Mouse (Mus musculus) lung, embryonic 15.5 days (tissue): Measurements from ENCODE around the gene Cnpy4. TPM values are rescaled to one million over a fixed set of nuclear protein-coding genes. Genes with fewer than 3 reads are reported as not detected.
A peak's percentile ranks its signal among the peaks of the same experiment; 100 is the strongest.

Source experiments
- ATAC-seq: fragments of 200-750 bp; cut with Nextera tagmentation; 2 replicates; pipeline ENCODE4 v1.8.0; 2017; ENCODE audit warnings: moderate number of reproducible peaks, borderline replicate concordance; ENCODE audit not compliant: low FRiP score, low TSS enrichment; ENCODE audit errors: extremely low read depth
- H3K27ac ChIP-seq: fragments of 300-500 bp; sonication (generic); 2 replicates; pipeline ENCODE4 v1.5.1; 2015; ENCODE audit warnings: moderate library complexity, mild to moderate bottlenecking, inconsistent platforms
- H3K27me3 ChIP-seq: fragments of 300-500 bp; sonication (generic); 2 replicates; pipeline ENCODE4 v1.6.1; 2015; ENCODE audit warnings: inconsistent platforms
- H3K36me3 ChIP-seq: fragments of 300-500 bp; sonication (generic); 2 replicates; pipeline ENCODE4 v1.6.1; 2015; ENCODE audit warnings: inconsistent platforms
- H3K4me1 ChIP-seq: fragments of 300-500 bp; sonication (generic); 2 replicates; pipeline ENCODE4 v1.6.1; 2015; ENCODE audit warnings: inconsistent platforms
- H3K4me2 ChIP-seq: fragments of 300-500 bp; sonication (generic); 2 replicates; pipeline ENCODE4 v1.6.1; 2015; ENCODE audit warnings: inconsistent platforms, mild to moderate bottlenecking, moderate library complexity
- H3K4me3 ChIP-seq: fragments of 300-500 bp; sonication (generic); 2 replicates; pipeline ENCODE4 v1.5.1; 2015; ENCODE audit warnings: mild to moderate bottlenecking, inconsistent platforms
- H3K9ac ChIP-seq: fragments of 300-500 bp; sonication (generic); 2 replicates; pipeline ENCODE4 v1.6.1; 2015; ENCODE audit warnings: inconsistent platforms
- H3K9me3 ChIP-seq: fragments of 300-500 bp; sonication (generic); 2 replicates; pipeline ENCODE4 v1.6.1; 2016; ENCODE audit warnings: inconsistent platforms
- WGBS: fragments of 180-500 bp; shearing (Covaris S2); methylation state at CpG from one replicate; pipeline ENCODE4 v1.1.7; 2015; 5-methylcytosine and 5-hydroxymethylcytosine counted together
- polyA plus RNA-seq: library from polyadenylated mRNA; unstranded; fragments of >200 nt; fragmentation: Nextera tagmentation; extraction: Ambion mirVana; gene quantifications from 2 replicates; pipeline ENCODE4 v1.2.1, GENCODE M21; 2015

The Cnpy4 gene
- 61.0 and 63.5 TPM in 2 replicates for polyA plus RNA-seq

DNA sequence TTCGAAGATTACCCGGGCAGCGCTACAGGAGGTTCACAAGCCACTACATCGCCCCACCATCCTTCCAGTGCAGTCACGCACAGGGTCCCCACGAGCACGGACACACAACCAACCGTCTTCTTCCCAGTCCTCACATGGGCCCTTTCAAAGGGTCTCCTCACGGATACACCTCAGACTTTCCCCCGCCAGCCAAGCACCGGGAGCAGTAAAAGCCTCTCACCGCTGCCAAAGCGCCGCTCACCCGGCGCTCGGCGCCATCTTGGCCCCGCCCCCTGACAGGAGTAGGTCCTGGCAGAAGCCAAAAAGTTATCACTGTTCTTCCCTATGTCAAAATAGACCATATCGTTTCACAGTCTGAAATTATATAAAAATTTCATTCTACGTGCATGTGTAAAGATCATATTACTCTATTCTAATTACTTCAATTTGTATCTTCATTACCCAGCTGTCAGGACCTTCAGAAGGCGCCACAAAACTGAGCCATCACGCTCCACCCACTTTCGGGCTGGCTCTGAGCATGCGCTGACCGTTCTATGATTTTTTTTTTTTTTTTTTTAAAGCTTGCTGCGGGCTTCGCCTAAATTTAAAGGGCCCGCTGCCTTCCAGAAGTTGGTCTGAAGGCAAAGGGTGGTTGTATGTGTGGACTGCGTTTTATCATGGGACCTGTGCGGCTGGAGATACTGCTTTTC lies at the start of gene Cnpy4, which contains the start of gene Taf6:
TSS of gene Cnpy4 (plus strand) at position 536 of the 689 bp plus-strand sequence.
TSS of gene Taf6 (minus strand) at position 502 of the 689 bp plus-strand sequence.
- ATAC-seq, result peak; percentile 81
- Histone ChIP-seq H3K9me3 (no peaks in the 10 kb centered on the region), H3K36me3 (peaks cover 19% of the 10 kb centered on the region; the same call in 1 of the 2 replicates), H3K4me2 (peak within 1 kb of the TSS; percentile 62), H3K4me1 (peaks cover 17% of the 10 kb centered on the region), H3K9ac (peak within 1 kb of the TSS; percentile 74), H3K27me3 (no peaks in the 10 kb centered on the region), H3K27ac (peak within 1 kb of the TSS; percentile 38), H3K4me3 (peak within 1 kb of the TSS; percentile 67)
- WGBS, result under 1% methylated on average over 31 of the region's 31 CpGs

DNA sequence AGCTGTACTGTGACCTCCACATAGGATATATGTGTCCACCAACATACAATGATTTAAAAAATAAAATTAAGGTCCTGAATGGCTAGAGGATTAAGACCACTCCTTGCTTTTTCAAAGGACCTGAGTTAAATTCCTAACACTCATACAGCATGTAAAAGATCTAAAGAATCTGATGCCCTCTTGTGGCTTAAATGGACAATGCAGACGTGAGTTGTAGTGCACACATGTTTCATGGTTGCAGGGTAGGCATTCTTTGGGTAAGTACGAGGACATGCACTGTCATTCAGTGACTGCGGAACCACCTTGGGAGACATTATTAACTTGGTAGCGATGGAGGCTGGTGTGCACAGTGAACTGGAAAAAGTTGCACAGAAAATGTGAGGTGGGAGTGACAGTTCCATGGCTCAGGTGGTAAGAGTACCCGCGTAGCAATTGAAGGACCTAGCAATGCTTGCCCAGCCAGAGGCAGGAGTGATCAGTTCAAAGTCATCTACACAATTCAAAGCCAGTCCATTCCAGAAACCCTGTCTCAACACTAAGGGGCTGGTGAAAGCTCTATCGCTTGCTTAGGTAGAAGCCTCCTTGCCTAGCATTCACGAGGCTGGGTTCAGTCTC lies 49.2 kb upstream of the Cnpy4 start:
- H3K36me3 ChIP-seq, result peaks cover 23% of the 10 kb centered on the region
- WGBS, result 51% methylated on average over 8 of the region's 8 CpGs
- no peak overlapping the region for H3K4me2 ChIP-seq
- no peaks in the 10 kb centered on the region for H3K4me1 ChIP-seq
- H3K9ac ChIP-seq, result no peak overlapping the region
- H3K27me3 ChIP-seq, result no peaks in the 10 kb centered on the region
- no peaks in the 10 kb centered on the region for H3K9me3 ChIP-seq
- no peak for ATAC-seq
- no peak overlapping the region for H3K4me3 ChIP-seq
- no peak overlapping the region for H3K27ac ChIP-seq

DNA sequence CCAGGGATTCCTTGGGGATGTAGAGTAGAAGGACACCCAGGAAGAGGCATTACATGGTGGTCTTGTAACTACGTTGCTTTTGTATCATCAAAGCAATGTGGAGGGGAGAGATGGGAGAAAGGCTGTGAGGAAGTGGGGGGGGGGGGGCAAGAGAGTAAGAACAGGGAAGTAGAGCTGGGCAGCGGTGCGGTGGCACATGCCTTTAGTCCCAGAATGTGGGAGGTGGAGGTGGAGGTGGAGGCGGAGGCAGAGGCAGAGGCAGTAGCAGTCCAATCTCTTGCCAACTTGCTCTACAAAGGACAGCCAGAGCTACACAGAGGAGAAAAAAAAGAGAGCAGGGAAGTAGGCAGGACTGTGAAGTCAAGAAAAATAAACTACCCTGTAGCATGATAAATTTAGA lies 48.7 kb upstream of the Cnpy4 start:
- Histone ChIP-seq H3K27me3 (no peaks in the 10 kb centered on the region), H3K4me2 (no peak overlapping the region), H3K9me3 (no peaks in the 10 kb centered on the region), H3K36me3 (peaks cover 21% of the 10 kb centered on the region), H3K4me3 (no peak overlapping the region), H3K4me1 (no peaks in the 10 kb centered on the region), H3K27ac (no peak overlapping the region), H3K9ac (no peak overlapping the region)
- WGBS, result 73% methylated on average over 4 of the region's 4 CpGs
- no peak for ATAC-seq

DNA sequence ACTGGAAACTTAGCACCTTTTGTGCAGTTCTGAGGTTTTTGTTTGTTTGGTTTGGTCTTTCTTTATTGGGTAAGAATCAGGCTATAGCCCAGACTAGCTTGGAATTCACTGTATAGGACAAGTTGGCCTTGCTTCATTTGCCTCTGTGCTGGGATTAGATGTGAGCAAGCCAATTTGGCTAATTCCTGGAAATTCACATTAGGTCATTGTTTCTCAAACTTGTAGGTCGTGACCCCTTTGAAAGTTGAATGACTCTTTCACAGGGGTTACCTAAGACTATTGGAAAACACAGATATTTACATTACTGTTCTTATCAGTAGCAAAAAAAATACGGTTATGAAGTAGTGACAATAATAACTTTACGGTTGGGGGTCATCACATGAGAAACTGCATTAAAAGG lies 32.9 kb upstream of the Cnpy4 start:
- no peaks in the 10 kb centered on the region for H3K27me3 ChIP-seq
- peak overlapping the region; percentile 66 for H3K4me3 ChIP-seq

DNA sequence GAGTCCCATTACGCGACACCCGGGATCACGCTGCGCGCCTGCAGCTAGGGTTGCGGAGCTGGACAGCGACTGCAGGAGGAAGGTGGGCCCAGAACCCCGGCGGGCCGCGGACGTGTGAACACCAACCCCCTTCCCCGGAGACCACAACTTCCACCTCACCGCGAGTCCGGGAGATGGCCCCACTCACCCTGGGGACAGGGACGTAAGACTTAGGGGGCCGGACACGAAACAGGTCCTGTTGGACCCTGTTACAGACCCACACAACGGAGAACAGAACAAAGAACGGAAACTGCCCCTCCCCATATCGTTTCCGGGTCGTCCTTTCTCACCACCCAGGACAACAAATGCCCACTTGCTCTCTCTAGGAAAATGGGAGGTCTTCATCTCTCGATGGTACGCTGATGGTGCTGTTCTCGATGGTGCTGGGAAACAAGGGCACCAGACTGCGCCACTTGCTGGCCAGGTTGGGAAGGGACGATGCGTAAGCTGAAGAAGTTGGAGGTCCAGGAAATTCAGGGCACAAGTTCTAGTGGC lies 31.8 kb upstream of the Cnpy4 start, which contains the start of gene Zfp113:
TSS of gene Zfp113 (minus strand) at position 302 of the 534 bp plus-strand sequence.
- peaks cover 13% of the 10 kb centered on the region for H3K4me1 ChIP-seq
- peak; percentile 94 for ATAC-seq
- under 1% methylated on average over 31 of the region's 31 CpGs for WGBS
- H3K4me2 ChIP-seq, result peak within 1 kb of the TSS; percentile 66
- peaks cover 23% of the 10 kb centered on the region for H3K36me3 ChIP-seq
- H3K4me3 ChIP-seq, result peak within 1 kb of the TSS; percentile 66
- peak within 1 kb of the TSS; percentile 87 for H3K27ac ChIP-seq
- H3K27me3 ChIP-seq, result no peaks in the 10 kb centered on the region
- H3K9ac ChIP-seq, result peak within 1 kb of the TSS; percentile 82
- H3K9me3 ChIP-seq, result no peaks in the 10 kb centered on the region

More for the DNA sequence above, 32.9 kb upstream of the Cnpy4 start:
- peaks cover 28% of the 10 kb centered on the region for H3K36me3 ChIP-seq
- peaks cover 10% of the 10 kb centered on the region for H3K4me1 ChIP-seq
- H3K9me3 ChIP-seq, result no peaks in the 10 kb centered on the region
- no peak for ATAC-seq
- no peak overlapping the region for H3K27ac ChIP-seq
- 59% methylated on average over 3 of the region's 3 CpGs for WGBS
- peak overlapping the region; percentile 66 for H3K4me2 ChIP-seq
- H3K9ac ChIP-seq, result peak overlapping the region; percentile 82

DNA sequence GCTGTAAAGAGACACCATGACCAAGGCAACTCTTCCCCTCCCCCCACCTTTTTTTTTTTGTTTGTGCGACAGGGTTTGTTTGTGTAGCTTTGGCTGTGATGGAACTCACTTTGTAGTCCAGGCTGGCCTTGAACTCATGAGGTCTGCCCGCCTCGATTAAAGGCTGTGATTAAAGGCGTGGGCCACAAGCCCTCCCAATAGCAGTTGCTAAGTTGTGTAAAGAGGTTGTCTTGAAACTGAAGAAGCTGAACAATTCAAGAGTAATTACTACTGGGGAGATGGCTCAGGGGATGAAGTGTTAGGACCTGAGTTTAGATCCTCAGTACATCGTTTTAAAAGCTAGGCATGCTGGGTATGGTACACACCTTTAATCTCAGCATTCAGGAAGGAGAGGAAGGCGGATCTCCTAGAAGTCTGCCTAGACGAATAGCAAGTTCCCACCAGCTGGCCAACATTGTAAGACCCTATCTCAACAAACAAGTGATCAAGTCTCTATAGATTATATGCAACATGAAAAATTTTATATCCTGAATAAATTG lies 27.0 kb upstream of the Cnpy4 start:
- Histone ChIP-seq H3K4me2 (peak overlapping the region; percentile 72), H3K27me3 (no peaks in the 10 kb centered on the region), H3K27ac (peak overlapping the region; percentile 32), H3K4me3 (peak overlapping the region; percentile 67), H3K9ac (peak overlapping the region; percentile 88; the same call in 1 of the 2 replicates), H3K9me3 (no peaks in the 10 kb centered on the region), H3K4me1 (peaks cover 15% of the 10 kb centered on the region), H3K36me3 (peaks cover 27% of the 10 kb centered on the region)
- ATAC-seq, result no peak
- WGBS, result 54% methylated on average over 7 of the region's 7 CpGs

DNA sequence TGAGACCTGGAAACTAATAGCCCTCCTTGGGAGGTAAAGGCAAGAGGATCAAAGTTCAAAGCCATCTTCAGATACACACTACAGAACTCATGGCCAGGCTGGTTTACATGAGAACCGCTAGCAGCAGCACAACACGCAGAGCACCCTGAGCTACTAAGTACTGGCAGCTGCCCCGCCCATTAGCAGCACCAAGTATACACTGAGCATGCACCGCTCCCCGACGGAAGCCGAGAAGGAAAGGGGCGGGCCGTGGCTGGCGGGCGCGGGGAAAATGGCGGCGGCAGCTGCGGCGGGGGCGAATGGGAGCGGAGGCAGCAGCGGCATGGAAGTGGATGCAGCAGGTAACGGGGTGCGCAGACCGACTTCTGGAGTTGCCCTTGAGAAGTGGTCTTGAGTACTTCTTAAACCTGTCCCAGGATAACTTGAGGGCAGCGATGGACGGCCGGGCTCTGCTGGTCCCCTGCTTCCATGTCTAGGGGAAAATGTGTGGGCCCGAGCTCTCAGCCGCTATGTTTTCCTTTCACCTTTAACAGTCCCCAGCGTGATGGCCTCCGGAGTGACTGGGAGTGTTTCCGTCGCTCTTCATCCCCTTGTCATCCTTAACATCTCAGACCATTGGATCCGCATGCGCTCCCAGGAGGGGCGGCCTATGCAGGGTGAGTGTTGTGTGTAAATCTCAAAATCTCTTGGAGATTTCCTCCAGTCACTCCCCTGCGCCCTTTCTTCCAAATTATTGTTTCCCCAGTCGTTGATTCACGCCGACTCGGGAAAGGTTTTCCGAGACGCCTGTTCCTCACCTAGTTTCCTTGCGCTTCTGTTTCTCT lies 26.2 kb upstream of the Cnpy4 start, which contains the start of gene Cops6:
TSS of gene Cops6 (plus strand) at position 230 of the 824 bp plus-strand sequence.
- ATAC-seq, result peak; percentile 96
- Histone ChIP-seq H3K9ac (peak within 1 kb of the TSS; percentile 88), H3K27ac (peak within 1 kb of the TSS; percentile 71), H3K4me1 (peaks cover 15% of the 10 kb centered on the region), H3K9me3 (no peaks in the 10 kb centered on the region), H3K4me2 (peak within 1 kb of the TSS; percentile 72), H3K27me3 (no peaks in the 10 kb centered on the region), H3K4me3 (peak within 1 kb of the TSS; percentile 67), H3K36me3 (peaks cover 35% of the 10 kb centered on the region)
- WGBS, result under 1% methylated on average over 42 of the region's 42 CpGs

DNA sequence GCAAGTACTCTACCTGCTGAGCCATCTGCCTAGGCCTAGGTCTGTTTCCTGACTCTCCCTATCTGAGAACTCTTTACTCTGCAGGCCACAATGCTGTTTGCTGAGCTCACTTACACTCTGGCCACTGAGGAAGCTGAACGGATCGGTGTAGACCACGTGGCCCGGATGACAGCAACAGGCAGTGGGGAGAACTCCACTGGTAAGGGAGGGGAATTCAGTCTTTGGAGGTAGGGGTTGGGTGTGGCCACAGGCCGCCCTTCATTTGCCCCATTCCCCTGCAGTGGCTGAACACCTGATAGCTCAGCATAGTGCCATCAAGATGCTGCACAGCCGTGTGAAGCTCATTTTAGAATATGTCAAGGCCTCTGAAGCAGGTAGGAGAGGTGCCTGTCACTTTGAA lies 24.2 kb upstream of the Cnpy4 start:
- no peak overlapping the region for H3K27ac ChIP-seq
- H3K4me1 ChIP-seq, result peaks cover 15% of the 10 kb centered on the region
- H3K9ac ChIP-seq, result no peak overlapping the region
- H3K9me3 ChIP-seq, result no peaks in the 10 kb centered on the region
- H3K27me3 ChIP-seq, result no peaks in the 10 kb centered on the region
- no peak overlapping the region for H3K4me3 ChIP-seq
- no peak for ATAC-seq
- H3K4me2 ChIP-seq, result no peak overlapping the region
- WGBS, result 57% methylated on average over 6 of the region's 6 CpGs
- H3K36me3 ChIP-seq, result peaks cover 55% of the 10 kb centered on the region

DNA sequence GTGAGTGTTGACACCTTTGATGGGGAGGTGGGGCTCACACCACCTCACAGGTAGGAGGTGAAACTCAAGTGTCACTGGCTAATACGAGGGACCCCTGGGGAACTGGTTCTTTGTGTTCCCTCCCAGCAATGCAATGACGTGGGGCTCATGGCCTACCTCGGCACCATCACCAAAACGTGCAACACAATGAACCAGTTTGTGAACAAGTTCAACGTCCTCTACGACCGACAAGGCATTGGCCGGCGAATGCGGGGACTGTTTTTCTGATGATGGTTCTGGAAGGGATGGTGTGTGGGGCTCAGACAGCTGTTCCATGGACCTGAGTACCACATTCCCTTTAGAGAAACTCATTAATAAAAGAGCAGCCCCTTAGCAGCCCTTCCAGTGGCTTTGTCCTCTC lies 23.7 kb upstream of the Cnpy4 start:
- H3K4me2 ChIP-seq, result no peak overlapping the region
- H3K27me3 ChIP-seq, result no peaks in the 10 kb centered on the region
- WGBS, result 59% methylated on average over 10 of the region's 10 CpGs
- H3K4me1 ChIP-seq, result peaks cover 15% of the 10 kb centered on the region
- no peaks in the 10 kb centered on the region for H3K9me3 ChIP-seq
- no peak overlapping the region for H3K4me3 ChIP-seq
- no peak overlapping the region for H3K27ac ChIP-seq
- ATAC-seq, result no peak
- H3K9ac ChIP-seq, result no peak overlapping the region
- peaks cover 61% of the 10 kb centered on the region for H3K36me3 ChIP-seq

DNA sequence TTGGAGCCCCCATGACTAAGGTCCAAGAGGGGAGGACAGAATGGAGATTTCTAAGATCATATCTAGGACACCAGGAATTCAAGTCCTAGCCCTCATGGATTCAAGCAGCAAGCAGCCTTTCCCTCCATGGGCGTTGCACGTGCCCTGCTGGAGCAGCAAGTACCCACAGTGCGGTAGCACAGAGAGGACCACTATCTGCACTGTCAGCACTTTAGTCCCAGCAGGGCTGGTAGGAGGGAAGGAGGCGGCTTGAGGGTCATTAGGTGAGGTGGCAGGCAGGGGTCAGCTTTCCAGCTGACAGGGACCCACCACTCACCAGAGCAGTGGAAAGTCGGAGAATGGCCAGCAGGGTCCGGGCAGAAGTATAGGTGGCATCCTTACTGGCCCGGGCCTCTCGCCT lies 21.7 kb upstream of the Cnpy4 start:
- ATAC-seq, result no peak
- Histone ChIP-seq H3K4me2 (no peak overlapping the region), H3K36me3 (peaks cover 73% of the 10 kb centered on the region), H3K9ac (no peak overlapping the region), H3K4me1 (peaks cover 18% of the 10 kb centered on the region), H3K27me3 (no peaks in the 10 kb centered on the region), H3K27ac (no peak overlapping the region), H3K9me3 (no peaks in the 10 kb centered on the region), H3K4me3 (no peak overlapping the region)
- 70% methylated on average over 8 of the region's 8 CpGs for WGBS

DNA sequence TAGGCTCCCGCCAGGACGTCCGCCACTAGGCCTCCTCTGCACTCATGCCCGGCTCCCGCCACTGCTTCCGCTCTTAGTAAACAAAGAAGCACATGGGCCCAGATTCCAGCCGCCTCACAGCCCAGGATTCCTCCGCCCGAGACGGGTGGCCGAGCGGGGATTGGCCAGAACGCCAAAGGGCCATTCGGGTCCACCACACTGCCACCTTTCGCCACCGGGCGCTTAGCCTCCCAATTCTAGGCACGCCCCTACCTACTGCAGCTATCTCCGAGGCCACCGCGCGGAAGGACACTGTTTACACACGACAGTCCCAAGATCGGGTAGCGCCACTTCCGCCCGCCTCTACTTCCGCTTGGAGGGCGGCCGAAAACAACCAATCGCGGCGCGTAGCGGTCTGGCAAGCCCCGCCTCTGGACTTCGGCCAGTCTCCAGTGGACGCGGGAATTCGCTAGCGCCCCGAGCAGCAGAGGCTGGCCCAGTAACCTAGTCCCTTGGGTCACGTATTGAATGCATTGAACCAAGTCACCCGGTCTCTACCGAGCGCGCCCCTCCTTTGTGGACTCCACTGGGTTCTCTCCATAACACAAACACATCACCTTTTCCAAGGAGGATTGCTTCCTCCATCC lies 16.2 kb upstream of the Cnpy4 start:
- Histone ChIP-seq H3K27me3 (no peaks in the 10 kb centered on the region), H3K4me2 (peak overlapping the region; percentile 80), H3K9ac (peak overlapping the region; percentile 88), H3K4me1 (peaks cover 23% of the 10 kb centered on the region), H3K27ac (peak overlapping the region; percentile 97), H3K4me3 (peak overlapping the region; percentile 82), H3K9me3 (no peaks in the 10 kb centered on the region), H3K36me3 (peaks cover 61% of the 10 kb centered on the region)
- WGBS, result under 1% methylated on average over 47 of the region's 47 CpGs
- peak; percentile 88 for ATAC-seq
